Mouse (Mus musculus) liver, embryonic 14.5 days (tissue): Measurements from ENCODE around the gene Adh6b. TPM values are rescaled to one million over a fixed set of nuclear protein-coding genes. Genes with fewer than 3 reads are reported as not detected.

Experiments used
- ATAC-seq: fragments of 200-750 bp; cut with Nextera tagmentation; 2 replicates; pipeline ENCODE4 v1.8.0; 2017; ENCODE audit warnings: moderate number of reproducible peaks, mild to moderate bottlenecking, moderate library complexity; ENCODE audit not compliant: insufficient read depth
- DNase-seq, 3 experiments: peaks; one replicate each; pipeline ENCODE4 v3.0.0-alpha.2; 2012 to 2013; ENCODE audit warnings: low read depth in 3 of 3, low spot score in 3 of 3
- H3K27ac ChIP-seq: fragments of 300-500 bp; sonication (generic); 2 replicates; pipeline ENCODE4 v1.5.1; 2014; ENCODE audit warnings: moderate library complexity, mild to moderate bottlenecking, control low read depth, inconsistent platforms
- H3K27me3 ChIP-seq: fragments of 300-500 bp; sonication (generic); 2 replicates; pipeline ENCODE4 v1.6.1; 2014; ENCODE audit warnings: mild to moderate bottlenecking, low read length, moderate library complexity; ENCODE audit not compliant: control insufficient read depth, insufficient read depth
- H3K36me3 ChIP-seq: fragments of 300-500 bp; sonication (generic); replicated peaks from 2 replicates; pipeline ENCODE4 v1.6.1; 2014; ENCODE audit warnings: low read depth; ENCODE audit not compliant: control insufficient read depth, insufficient read depth
- H3K4me1 ChIP-seq, 2 experiments: fragments of 200-500 bp in 1 of 2; fragments of 300-500 bp in 1 of 2; sonication (generic) in 1 of 2; replicated peaks; 2 replicates each; pipeline ENCODE4 v1.6.1; 2012 to 2014; ENCODE audit warnings: antibody characterized with exemption in 1 of 2, inconsistent platforms in 1 of 2, low read length in 1 of 2; ENCODE audit not compliant: control insufficient read depth in 2 of 2, insufficient read depth in 2 of 2
- H3K4me2 ChIP-seq: fragments of 300-500 bp; sonication (generic); 2 replicates; pipeline ENCODE4 v1.6.1; 2014; ENCODE audit warnings: low read depth, mild to moderate bottlenecking, control low read depth, moderate library complexity
- H3K4me3 ChIP-seq, 2 experiments: fragments of 200-500 bp in 1 of 2; fragments of 300-500 bp in 1 of 2; sonication (generic) in 1 of 2; 2 replicates each; pipeline ENCODE4 v1.5.1; 2012 to 2014; ENCODE audit warnings: low read depth in 2 of 2, low read length in 2 of 2, mild to moderate bottlenecking in 2 of 2, control low read depth in 1 of 2, inconsistent platforms in 1 of 2, moderate library complexity in 1 of 2; ENCODE audit not compliant: insufficient read depth in 1 of 2
- H3K9ac ChIP-seq: fragments of 300-500 bp; sonication (generic); replicated peaks from 2 replicates; pipeline ENCODE4 v1.6.1; 2014; ENCODE audit warnings: mild to moderate bottlenecking, control low read depth, moderate library complexity
- H3K9me3 ChIP-seq: fragments of 300-500 bp; sonication (generic); 2 replicates; pipeline ENCODE4 v1.6.1; 2016; ENCODE audit warnings: low read length, mixed read lengths; ENCODE audit not compliant: control insufficient read depth
- CTCF ChIP-seq: IDR thresholded peaks from 2 replicates; pipeline ENCODE4 v1.5.1; 2016; ENCODE audit warnings: antibody characterized with exemption, low read depth, control low read depth
- EP300 ChIP-seq: IDR thresholded peaks from 2 replicates; pipeline ENCODE4 v1.6.1; 2016; ENCODE audit warnings: antibody characterized with exemption, low read depth
- WGBS: fragments of 180-500 bp; shearing (Covaris S2); extraction: QIAGEN DNeasy Blood & Tissue Kit; methylation state at CpG from one replicate; pipeline ENCODE4 v1.1.7; 2014; ENCODE audit not compliant: insufficient replicate concordance; 5-methylcytosine and 5-hydroxymethylcytosine counted together
- polyA plus RNA-seq, 2 experiments: library from polyadenylated mRNA; depleted of rRNA in 1 of 2; stranded (reverse) in 1 of 2; unstranded in 1 of 2; fragments of >200 nt; fragmentation: Nextera tagmentation in 1 of 2; extraction: Ambion mirVana in 1 of 2; gene quantifications; 2 replicates each; pipeline versions ENCODE4 v1.2.1 to v1.2.3; 2012 to 2014

The Adh6b gene
- polyA plus RNA-seq, 2 experiments: 0.12 to 0.53 TPM

DNA sequence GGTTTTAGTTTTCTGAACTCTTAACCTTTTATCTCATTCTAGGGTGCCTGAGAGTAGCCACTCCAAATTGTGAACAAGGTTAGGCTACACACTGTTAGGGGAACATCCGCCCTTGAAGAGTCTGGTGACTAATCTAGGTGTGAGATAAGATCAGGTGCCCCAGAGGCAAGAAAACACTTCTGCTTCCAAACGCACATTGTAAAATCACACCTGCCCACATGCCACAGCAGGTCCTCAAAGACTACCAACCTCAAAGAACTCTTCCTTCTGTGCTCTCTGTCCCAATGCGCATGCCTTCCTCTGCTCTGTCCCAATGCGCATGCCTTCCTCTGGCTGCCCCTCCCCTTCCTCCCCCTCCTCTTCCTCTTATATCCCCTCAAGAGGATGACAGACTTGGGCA lies 7.3 kb upstream of the Adh6b start:
- 47% methylated on average over 4 of the region's 4 CpGs for whole genome bisulfite sequencing
- Histone ChIP-seq H3K36me3 (no peaks in the 10 kb centered on the region), H3K27ac (no peak overlapping the region), H3K4me1 (no peaks in the 10 kb centered on the region), H3K4me2 (no peak overlapping the region), H3K9ac (no peak overlapping the region), H3K4me3 (no peak overlapping the region), H3K9me3 (no peaks in the 10 kb centered on the region), H3K27me3 (no peaks in the 10 kb centered on the region)
- ATAC-seq (no peak), DNase-seq (no peak)
- no peak for TF ChIP-seq EP300
- no peak for TF ChIP-seq CTCF

DNA sequence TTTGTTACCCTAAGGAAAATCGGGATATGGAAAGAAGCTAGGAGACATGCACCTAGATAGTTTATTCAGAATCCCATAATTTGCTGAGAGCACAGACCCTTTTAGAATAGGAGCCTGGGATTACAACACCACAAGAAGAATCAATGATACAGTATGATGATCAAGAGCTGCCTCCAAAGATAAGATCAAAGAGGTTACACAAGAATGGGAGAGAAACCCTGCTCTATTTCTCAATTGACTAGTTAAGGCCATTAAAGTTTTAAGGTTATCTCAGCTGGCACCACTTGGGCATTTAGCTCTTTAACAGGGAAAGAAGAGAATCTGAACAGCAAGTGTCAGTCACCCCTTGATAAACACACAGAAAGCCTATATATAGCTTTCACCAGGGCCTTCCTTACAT lies 6.0 kb upstream of the Adh6b start:
- Histone ChIP-seq H3K4me1 (no peaks in the 10 kb centered on the region), H3K27ac (no peak overlapping the region), H3K4me2 (no peak overlapping the region), H3K36me3 (no peaks in the 10 kb centered on the region), H3K27me3 (no peaks in the 10 kb centered on the region), H3K9ac (no peak overlapping the region), H3K9me3 (no peaks in the 10 kb centered on the region), H3K4me3 (no peak overlapping the region)
- 46% methylated on average over 1 of the region's 1 CpGs for WGBS
- no peak for DNase-seq
- ATAC-seq: no peak
- TF ChIP-seq EP300: no peak
- no peak for TF ChIP-seq CTCF

DNA sequence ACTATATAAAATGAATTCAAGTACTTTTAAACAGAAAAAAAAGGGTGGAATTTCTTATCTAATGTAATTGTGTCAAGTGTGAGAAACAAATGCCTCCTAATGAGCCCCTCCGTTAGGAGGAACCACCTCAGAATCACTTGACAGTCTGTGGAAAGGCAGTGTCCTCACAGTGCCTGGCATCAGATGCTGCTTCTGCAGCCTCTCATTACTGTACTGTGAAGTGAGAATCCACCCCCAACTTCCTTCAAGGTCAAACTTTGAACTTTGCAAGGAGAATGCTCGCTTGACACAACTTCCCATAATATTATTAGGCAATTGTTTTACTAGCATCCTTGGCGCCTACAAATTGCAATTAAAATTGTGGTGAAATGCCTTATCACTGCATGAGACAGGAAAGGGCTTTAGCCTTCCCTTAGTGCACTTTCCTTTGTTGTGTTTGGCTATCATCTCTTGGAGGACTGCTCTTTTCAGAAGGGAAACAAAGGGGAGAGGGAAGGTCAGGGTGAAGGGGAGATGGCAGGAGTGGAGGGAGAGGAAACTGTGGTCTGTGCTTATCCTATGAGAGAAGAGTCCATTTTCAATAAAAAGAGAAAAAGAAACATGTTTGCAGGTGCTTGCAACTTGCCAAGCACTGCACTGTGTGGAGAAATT lies 5.3 kb upstream of the Adh6b start:
- 23% methylated on average over 3 of the region's 3 CpGs for WGBS
- TF ChIP-seq CTCF (no peak), EP300 (no peak)
- H3K9ac ChIP-seq: no peak overlapping the region
- ATAC-seq (peak; percentile 35; the same call in 1 of the 2 replicates), DNase-seq (no peak)
- no peak overlapping the region for H3K27ac ChIP-seq
- H3K4me2 ChIP-seq: no peak overlapping the region
- no peaks in the 10 kb centered on the region for H3K9me3 ChIP-seq
- no peak overlapping the region for H3K4me3 ChIP-seq
- H3K36me3 ChIP-seq: no peaks in the 10 kb centered on the region
- no peaks in the 10 kb centered on the region for H3K4me1 ChIP-seq
- H3K27me3 ChIP-seq: no peaks in the 10 kb centered on the region

DNA sequence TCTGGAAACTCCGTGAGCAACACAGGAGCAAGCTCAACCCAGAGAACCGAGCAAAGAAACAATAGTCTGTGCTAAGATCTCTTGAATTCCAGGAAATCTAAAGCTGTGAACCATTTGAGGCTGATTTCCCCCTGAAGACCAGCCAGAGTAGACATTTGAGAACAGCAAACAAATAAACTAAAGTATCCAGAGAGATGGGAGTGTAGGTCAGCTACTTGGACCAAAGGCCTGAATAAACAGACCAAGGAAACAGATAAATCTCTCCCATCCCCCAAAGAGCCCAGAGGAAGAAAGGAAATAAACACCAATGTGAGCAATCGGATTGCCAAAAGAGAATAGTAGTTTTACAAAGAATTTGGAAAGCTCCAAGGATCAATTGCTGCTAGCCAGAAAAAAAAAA lies 5.5 kb downstream of the Adh6b start:
- no peak overlapping the region for H3K4me2 ChIP-seq
- 19% methylated on average over 3 of the region's 3 CpGs for WGBS
- no peaks in the 10 kb centered on the region for H3K9me3 ChIP-seq
- no peaks in the 10 kb centered on the region for H3K36me3 ChIP-seq
- no peak for TF ChIP-seq CTCF
- no peak for TF ChIP-seq EP300
- H3K27me3 ChIP-seq: no peaks in the 10 kb centered on the region
- H3K4me3 ChIP-seq: no peak overlapping the region
- no peak overlapping the region for H3K27ac ChIP-seq
- ATAC-seq (no peak), DNase-seq (no peak)
- H3K4me1 ChIP-seq: peaks cover 0 to 5% of the 10 kb centered on the region in 2 experiments; a peak in 1 of 4 replicates
- H3K9ac ChIP-seq: no peak overlapping the region

DNA sequence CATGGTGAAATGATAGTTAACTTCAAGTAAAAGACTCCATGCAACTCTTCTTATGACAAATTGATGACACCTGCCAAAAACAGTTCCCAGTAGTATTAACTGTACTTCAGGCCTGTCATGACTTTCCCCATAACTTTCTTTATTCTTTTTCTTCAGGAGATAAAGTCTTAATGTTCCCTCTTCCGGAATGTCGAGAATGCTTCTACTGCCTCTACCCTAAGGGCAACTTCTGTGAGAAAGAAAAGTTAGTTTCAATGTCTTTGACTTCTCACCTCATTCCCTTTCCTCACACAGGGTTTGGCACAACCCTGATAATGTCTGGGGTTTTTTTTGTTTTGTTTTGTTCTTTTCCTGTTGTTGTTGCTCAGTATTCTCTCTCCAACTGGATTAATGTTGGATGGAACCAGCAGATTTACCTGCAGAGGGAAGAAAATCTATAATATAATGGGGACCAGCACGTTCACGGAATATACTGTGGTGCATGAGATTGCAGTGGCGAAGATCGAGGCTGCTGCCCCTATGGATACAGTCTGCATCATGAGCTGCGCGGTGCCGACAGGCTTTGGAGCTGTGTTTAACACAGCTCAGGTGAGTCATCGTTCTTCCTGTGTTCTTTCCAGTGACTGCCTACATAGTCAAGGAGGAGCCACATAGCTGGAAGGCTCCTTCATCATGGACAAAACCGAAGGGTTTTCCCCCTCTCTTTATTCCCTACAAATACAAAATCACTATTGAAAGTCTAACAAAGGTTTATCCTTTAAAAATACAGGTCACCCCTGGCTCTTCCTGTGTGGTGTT lies 10.6 kb downstream of the Adh6b start:
- Histone ChIP-seq H3K4me3 (no peak overlapping the region), H3K27ac (no peak overlapping the region), H3K4me1 (peaks cover 0 to 5% of the 10 kb centered on the region in 2 experiments; a peak in 1 of 4 replicates), H3K4me2 (no peak overlapping the region), H3K9ac (no peak overlapping the region), H3K9me3 (no peaks in the 10 kb centered on the region), H3K36me3 (no peaks in the 10 kb centered on the region), H3K27me3 (no peaks in the 10 kb centered on the region)
- DNase-seq: no peak
- no peak for ATAC-seq
- 71% methylated on average over 11 of the region's 11 CpGs for WGBS
- TF ChIP-seq CTCF (no peak), EP300 (no peak)
